Mouse (Mus musculus): ENCODE results near the gene Gpr39. TPM values are rescaled to one million over a fixed set of nuclear protein-coding genes. Genes with fewer than 3 reads are reported as not detected.
A peak's percentile ranks its signal among the peaks of the same experiment; 100 is the strongest.

Gpr39 gene
- polyA plus RNA-seq, 1 experiment, result not detected

GRCm38 (mm10) chr1:125789804-125790203 lies 113.0 kb downstream of the Gpr39 start:
- Histone ChIP-seq H3K4me1 (ENCODE audit: control insufficient read depth, insufficient read depth, low read length) (no peaks in the 10 kb centered on the region), H3K27ac (ENCODE audit: control insufficient read depth, insufficient read depth, low read depth, low read length, poor library complexity) (no peak overlapping the region), H3K4me3 (replicated peaks; ENCODE audit: control insufficient read depth, low read depth, low read length) (no peak overlapping the region)
- WGBS, result 33% methylated on average over 4 of the region's 4 CpGs
- peak; percentile 32; the same call in 1 of the 2 replicates for TF ChIP-seq CTCF (IDR thresholded peaks at IDR 0.05; ENCODE audit: control insufficient read depth, insufficient read depth, low read length)
- TF ChIP-seq POLR2A (IDR thresholded peaks at IDR 0.05; ENCODE audit: borderline replicate concordance, control insufficient read depth, low read depth, low read length), result no peak

GRCm38 (mm10) chr1:125800506-125800905 lies 123.7 kb downstream of the Gpr39 start:
- no peak for TF ChIP-seq POLR2A (IDR thresholded peaks at IDR 0.05; ENCODE audit: borderline replicate concordance, control insufficient read depth, low read depth, low read length)
- no peak for TF ChIP-seq CTCF (IDR thresholded peaks at IDR 0.05; ENCODE audit: control insufficient read depth, insufficient read depth, low read length)
- WGBS, result 86% methylated on average over 5 of the region's 5 CpGs

GRCm38 (mm10) chr1:125808426-125808825 lies 131.6 kb downstream of the Gpr39 start:
- Histone ChIP-seq H3K4me1 (ENCODE audit: control insufficient read depth, insufficient read depth, low read length) (no peaks in the 10 kb centered on the region), H3K27ac (ENCODE audit: control insufficient read depth, insufficient read depth, low read depth, low read length, poor library complexity) (no peak overlapping the region), H3K4me3 (replicated peaks; ENCODE audit: control insufficient read depth, low read depth, low read length) (no peak overlapping the region)
- no peak for TF ChIP-seq POLR2A (IDR thresholded peaks at IDR 0.05; ENCODE audit: borderline replicate concordance, control insufficient read depth, low read depth, low read length)
- TF ChIP-seq CTCF (IDR thresholded peaks at IDR 0.05; ENCODE audit: control insufficient read depth, insufficient read depth, low read length), result no peak
- WGBS, result 44% methylated on average over 2 of the region's 2 CpGs

More at GRCm38 (mm10) chr1:125800506-125800905, 123.7 kb downstream of the Gpr39 start:
- Histone ChIP-seq H3K27ac (ENCODE audit: control insufficient read depth, insufficient read depth, low read depth, low read length, poor library complexity) (no peak overlapping the region), H3K4me1 (ENCODE audit: control insufficient read depth, insufficient read depth, low read length) (no peaks in the 10 kb centered on the region), H3K4me3 (replicated peaks; ENCODE audit: control insufficient read depth, low read depth, low read length) (no peak overlapping the region)

- Histone ChIP-seq H3K27ac (ENCODE audit: control insufficient read depth, insufficient read depth, low read depth, low read length, poor library complexity) (no peak overlapping the region), H3K4me3 (replicated peaks; ENCODE audit: control insufficient read depth, low read depth, low read length) (no peak overlapping the region), H3K4me1 (ENCODE audit: control insufficient read depth, insufficient read depth, low read length) (no peaks in the 10 kb centered on the region)
- 68% methylated on average over 9 of the region's 9 CpGs for WGBS
- no peak for TF ChIP-seq POLR2A (IDR thresholded peaks at IDR 0.05; ENCODE audit: borderline replicate concordance, control insufficient read depth, low read depth, low read length)
- no peak for TF ChIP-seq CTCF (IDR thresholded peaks at IDR 0.05; ENCODE audit: control insufficient read depth, insufficient read depth, low read length)
Observed at GRCm38 (mm10) chr1:125813141-125813782, 136.5 kb downstream of the Gpr39 start.

GRCm38 (mm10) chr1:125821101-125821500 lies 144.3 kb downstream of the Gpr39 start:
- TF ChIP-seq POLR2A (IDR thresholded peaks at IDR 0.05; ENCODE audit: borderline replicate concordance, control insufficient read depth, low read depth, low read length) (no peak), CTCF (IDR thresholded peaks at IDR 0.05; ENCODE audit: control insufficient read depth, insufficient read depth, low read length) (no peak)
- WGBS, result 82% methylated on average over 7 of the region's 7 CpGs

GRCm38 (mm10) chr1:125823611-125824010 lies 146.8 kb downstream of the Gpr39 start:
- TF ChIP-seq CTCF (IDR thresholded peaks at IDR 0.05; ENCODE audit: control insufficient read depth, insufficient read depth, low read length) (no peak), POLR2A (IDR thresholded peaks at IDR 0.05; ENCODE audit: borderline replicate concordance, control insufficient read depth, low read depth, low read length) (no peak)
- WGBS, result 84% methylated on average over 4 of the region's 4 CpGs
- Histone ChIP-seq H3K4me3 (replicated peaks; ENCODE audit: control insufficient read depth, low read depth, low read length) (no peak overlapping the region), H3K4me1 (ENCODE audit: control insufficient read depth, insufficient read depth, low read length) (no peaks in the 10 kb centered on the region), H3K27ac (ENCODE audit: control insufficient read depth, insufficient read depth, low read depth, low read length, poor library complexity) (no peak overlapping the region)

More at GRCm38 (mm10) chr1:125821101-125821500, 144.3 kb downstream of the Gpr39 start:
- no peaks in the 10 kb centered on the region for H3K4me1 ChIP-seq (ENCODE audit: control insufficient read depth, insufficient read depth, low read length)
- H3K4me3 ChIP-seq (replicated peaks; ENCODE audit: control insufficient read depth, low read depth, low read length), result no peak overlapping the region
- no peak overlapping the region for H3K27ac ChIP-seq (ENCODE audit: control insufficient read depth, insufficient read depth, low read depth, low read length, poor library complexity)

GRCm38 (mm10) chr1:125837507-125837906 lies 160.7 kb downstream of the Gpr39 start:
- TF ChIP-seq POLR2A (IDR thresholded peaks at IDR 0.05; ENCODE audit: borderline replicate concordance, control insufficient read depth, low read depth, low read length) (no peak), CTCF (IDR thresholded peaks at IDR 0.05; ENCODE audit: control insufficient read depth, insufficient read depth, low read length) (no peak)
- 56% methylated on average over 1 of the region's 1 CpGs for WGBS
- H3K4me1 ChIP-seq (ENCODE audit: control insufficient read depth, insufficient read depth, low read length), result no peaks in the 10 kb centered on the region
- no peak overlapping the region for H3K4me3 ChIP-seq (replicated peaks; ENCODE audit: control insufficient read depth, low read depth, low read length)
- H3K27ac ChIP-seq (ENCODE audit: control insufficient read depth, insufficient read depth, low read depth, low read length, poor library complexity), result no peak overlapping the region

- no peak for TF ChIP-seq CTCF (IDR thresholded peaks at IDR 0.05; ENCODE audit: control insufficient read depth, insufficient read depth, low read length)
- TF ChIP-seq POLR2A (IDR thresholded peaks at IDR 0.05; ENCODE audit: borderline replicate concordance, control insufficient read depth, low read depth, low read length), result no peak
- Histone ChIP-seq H3K4me3 (replicated peaks; ENCODE audit: control insufficient read depth, low read depth, low read length) (no peak overlapping the region), H3K27ac (ENCODE audit: control insufficient read depth, insufficient read depth, low read depth, low read length, poor library complexity) (no peak overlapping the region), H3K4me1 (ENCODE audit: control insufficient read depth, insufficient read depth, low read length) (no peaks in the 10 kb centered on the region)
- 76% methylated on average over 13 of the region's 13 CpGs for WGBS
Observed at GRCm38 (mm10) chr1:125839746-125840392, 163.1 kb downstream of the Gpr39 start.

Measured in bone marrow, adult 2 months (tissue).